Mouse (Mus musculus): ENCODE measurements around the gene Atg16l2. TPM values are rescaled to one million over a fixed set of nuclear protein-coding genes. Genes with fewer than 3 reads are reported as not detected.
A peak's percentile ranks its signal among the peaks of the same experiment; 100 is the strongest.

Atg16l2 gene
- polyA plus RNA-seq, 1 experiment, result 62.9 TPM

DNA sequence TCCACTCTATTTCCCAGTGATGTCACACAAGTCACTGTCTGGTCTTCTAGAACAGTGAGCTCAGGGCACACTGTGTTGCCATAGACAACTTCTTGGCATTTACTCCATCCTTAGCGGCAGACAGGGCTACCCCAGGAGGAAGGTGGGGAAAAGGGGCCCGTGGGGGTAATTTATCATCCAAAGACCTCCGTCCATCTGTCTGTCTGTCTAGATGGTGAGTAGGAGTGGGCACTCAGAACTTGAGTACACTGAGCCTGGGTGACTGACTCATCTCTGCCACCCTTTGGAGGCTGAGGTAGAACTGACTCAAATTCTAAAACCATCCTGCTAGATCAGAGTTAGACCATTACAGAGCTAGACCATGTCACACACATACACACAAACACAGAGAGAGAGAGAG lies 15.0 kb upstream of the Atg16l2 start, which contains the start of gene Stard10:
TSS of gene Stard10 (plus strand) at position 73 of the 400 bp plus-strand sequence.
- no peak for TF ChIP-seq CTCF (IDR thresholded peaks at IDR 0.05; ENCODE audit: extremely low read depth, insufficient read depth, insufficient read length, insufficient replicate concordance)
- no peak for TF ChIP-seq POLR2A (IDR thresholded peaks at IDR 0.05; ENCODE audit: low read depth, low read length)
- H3K4me3 ChIP-seq (ENCODE audit: extremely low read depth, insufficient read depth, insufficient read length), result no peak within 1 kb of the TSS
- H3K27me3 ChIP-seq (ENCODE audit: control insufficient read depth, insufficient read depth, low read length), result peaks cover 3% of the 10 kb centered on the region; the same call in 1 of the 2 replicates
- DNase-seq (ENCODE audit: low read depth in 1 of 2, low spot score in 2 of 2), result no peak
- 80% methylated on average over 3 of the region's 3 CpGs for WGBS
- H3K36me3 ChIP-seq (ENCODE audit: control insufficient read depth, insufficient read depth, low read length), result no peaks in the 10 kb centered on the region
- peaks cover 14% of the 10 kb centered on the region; the same call in 1 of the 2 replicates for H3K4me1 ChIP-seq (ENCODE audit: control insufficient read depth, insufficient read depth, insufficient read length)
- H3K27ac ChIP-seq (ENCODE audit: insufficient read depth, low read length), result peak within 1 kb of the TSS; percentile 51

DNA sequence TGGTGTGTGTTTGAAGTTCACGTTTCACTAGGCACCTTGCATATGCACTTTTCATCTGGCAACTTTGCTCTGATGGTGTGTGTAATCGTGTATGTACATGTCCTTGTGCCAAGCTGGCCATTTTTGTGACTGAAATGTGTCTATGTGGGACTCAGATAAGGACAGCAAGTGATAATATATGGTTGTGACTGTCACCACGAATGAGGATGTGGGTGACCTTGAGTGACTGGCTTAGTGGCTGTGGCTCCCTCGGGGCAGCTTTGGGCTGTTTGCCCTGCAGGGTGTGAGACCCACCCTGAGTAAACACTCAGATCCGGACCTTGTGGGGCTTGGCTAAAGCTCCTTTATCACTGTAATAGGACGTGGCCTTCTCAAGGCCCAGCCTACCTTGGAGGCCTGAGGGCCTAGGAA lies 14.5 kb upstream of the Atg16l2 start:
- no peak for TF ChIP-seq CTCF (IDR thresholded peaks at IDR 0.05; ENCODE audit: extremely low read depth, insufficient read depth, insufficient read length, insufficient replicate concordance)
- no peak for TF ChIP-seq POLR2A (IDR thresholded peaks at IDR 0.05; ENCODE audit: low read depth, low read length)
- WGBS, result 18% methylated on average over 6 of the region's 6 CpGs
- no peaks in the 10 kb centered on the region for H3K36me3 ChIP-seq (ENCODE audit: control insufficient read depth, insufficient read depth, low read length)
- H3K4me3 ChIP-seq (ENCODE audit: extremely low read depth, insufficient read depth, insufficient read length), result no peak overlapping the region
- peak overlapping the region; percentile 51 for H3K27ac ChIP-seq (ENCODE audit: insufficient read depth, low read length)
- H3K4me1 ChIP-seq (ENCODE audit: control insufficient read depth, insufficient read depth, insufficient read length), result peaks cover 10% of the 10 kb centered on the region; the same call in 1 of the 2 replicates
- peaks cover 3% of the 10 kb centered on the region; the same call in 1 of the 2 replicates for H3K27me3 ChIP-seq (ENCODE audit: control insufficient read depth, insufficient read depth, low read length)
- peak in 1 of 2 experiments; percentile 48 for DNase-seq (ENCODE audit: low read depth in 1 of 2, low spot score in 2 of 2)

DNA sequence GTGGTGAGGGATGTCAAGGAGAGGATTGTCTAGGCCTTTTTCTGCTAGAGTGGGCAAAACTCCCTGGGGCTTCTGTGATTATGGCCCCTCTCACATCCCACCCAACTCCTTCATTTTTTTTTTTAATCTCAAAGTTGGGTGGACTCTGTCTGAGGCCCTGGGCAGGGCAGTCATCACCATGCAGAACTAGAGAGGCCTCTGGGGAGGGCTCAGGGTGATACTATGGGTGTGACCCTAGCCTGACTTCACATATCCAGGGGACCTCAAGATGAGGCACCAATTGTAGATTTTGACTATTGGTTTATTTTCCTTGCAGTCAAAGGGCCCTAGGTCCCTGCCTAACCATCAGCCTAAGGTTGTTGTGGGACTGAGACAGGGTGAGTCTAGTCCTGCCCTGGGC lies 13.6 kb upstream of the Atg16l2 start:
- no peaks in the 10 kb centered on the region for H3K36me3 ChIP-seq (ENCODE audit: control insufficient read depth, insufficient read depth, low read length)
- no peaks in the 10 kb centered on the region for H3K27me3 ChIP-seq (ENCODE audit: control insufficient read depth, insufficient read depth, low read length)
- no peak overlapping the region for H3K4me3 ChIP-seq (ENCODE audit: extremely low read depth, insufficient read depth, insufficient read length)
- H3K27ac ChIP-seq (ENCODE audit: insufficient read depth, low read length), result no peak overlapping the region
- TF ChIP-seq CTCF (IDR thresholded peaks at IDR 0.05; ENCODE audit: extremely low read depth, insufficient read depth, insufficient read length, insufficient replicate concordance), result no peak
- no peak for TF ChIP-seq POLR2A (IDR thresholded peaks at IDR 0.05; ENCODE audit: low read depth, low read length)
- H3K4me1 ChIP-seq (ENCODE audit: control insufficient read depth, insufficient read depth, insufficient read length), result peaks cover 8% of the 10 kb centered on the region; the same call in 1 of the 2 replicates
- DNase-seq (ENCODE audit: low read depth in 1 of 2, low spot score in 2 of 2), result no peak

DNA sequence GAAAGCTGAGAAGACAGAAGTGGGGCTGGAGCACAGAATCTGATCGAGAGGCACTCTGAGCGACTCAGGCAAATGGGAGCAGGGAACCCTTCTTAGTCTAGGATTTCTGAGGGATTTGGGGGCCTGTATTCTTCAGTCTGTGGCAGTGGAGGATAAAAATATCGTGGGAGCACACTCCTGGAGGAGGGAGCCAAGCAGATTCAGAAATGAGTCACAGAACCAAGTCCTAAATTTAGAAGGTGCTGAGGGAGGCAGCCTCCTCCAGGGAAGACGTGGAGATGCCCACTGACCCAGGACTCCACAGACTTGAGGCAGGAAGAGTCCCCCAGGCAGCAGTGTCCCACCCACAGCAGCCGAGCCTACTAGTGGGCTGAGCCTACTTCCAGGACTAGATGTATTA lies 12.3 kb upstream of the Atg16l2 start:
- Histone ChIP-seq H3K36me3 (ENCODE audit: control insufficient read depth, insufficient read depth, low read length) (no peaks in the 10 kb centered on the region), H3K27ac (ENCODE audit: insufficient read depth, low read length) (no peak overlapping the region), H3K27me3 (ENCODE audit: control insufficient read depth, insufficient read depth, low read length) (no peaks in the 10 kb centered on the region), H3K4me3 (ENCODE audit: extremely low read depth, insufficient read depth, insufficient read length) (no peak overlapping the region), H3K4me1 (ENCODE audit: control insufficient read depth, insufficient read depth, insufficient read length) (peaks cover 5% of the 10 kb centered on the region; the same call in 1 of the 2 replicates)
- no peak for TF ChIP-seq CTCF (IDR thresholded peaks at IDR 0.05; ENCODE audit: extremely low read depth, insufficient read depth, insufficient read length, insufficient replicate concordance)
- no peak for DNase-seq (ENCODE audit: low read depth in 1 of 2, low spot score in 2 of 2)
- 88% methylated on average over 5 of the region's 5 CpGs for WGBS

DNA sequence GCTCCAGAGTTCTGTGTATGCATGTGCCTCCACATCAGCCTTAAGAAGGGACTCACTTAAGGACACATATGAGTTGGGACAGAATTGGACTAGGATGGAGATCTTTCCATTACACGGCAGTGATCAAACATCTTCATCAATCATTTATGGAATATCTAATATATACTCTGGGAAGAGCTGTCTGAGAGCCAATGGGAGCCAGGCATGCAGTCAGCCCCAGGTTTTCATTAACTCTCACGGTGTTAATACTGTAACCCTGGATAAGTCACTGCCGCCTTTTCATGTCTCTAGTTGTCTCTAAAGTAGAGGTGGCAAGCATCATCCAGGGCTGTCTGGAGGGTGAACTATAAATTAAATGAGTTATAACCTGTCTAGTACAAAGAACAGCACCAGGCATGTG lies 11.0 kb upstream of the Atg16l2 start:
- DNase-seq (ENCODE audit: low read depth in 1 of 2, low spot score in 2 of 2), result no peak
- no peak for TF ChIP-seq CTCF (IDR thresholded peaks at IDR 0.05; ENCODE audit: extremely low read depth, insufficient read depth, insufficient read length, insufficient replicate concordance)
- TF ChIP-seq POLR2A (IDR thresholded peaks at IDR 0.05; ENCODE audit: low read depth, low read length), result no peak
- WGBS, result 97% methylated on average over 3 of the region's 3 CpGs
- Histone ChIP-seq H3K4me1 (ENCODE audit: control insufficient read depth, insufficient read depth, insufficient read length) (peaks cover 5% of the 10 kb centered on the region; the same call in 1 of the 2 replicates), H3K27me3 (ENCODE audit: control insufficient read depth, insufficient read depth, low read length) (no peaks in the 10 kb centered on the region), H3K4me3 (ENCODE audit: extremely low read depth, insufficient read depth, insufficient read length) (no peak overlapping the region), H3K27ac (ENCODE audit: insufficient read depth, low read length) (no peak overlapping the region), H3K36me3 (ENCODE audit: control insufficient read depth, insufficient read depth, low read length) (no peaks in the 10 kb centered on the region)

DNA sequence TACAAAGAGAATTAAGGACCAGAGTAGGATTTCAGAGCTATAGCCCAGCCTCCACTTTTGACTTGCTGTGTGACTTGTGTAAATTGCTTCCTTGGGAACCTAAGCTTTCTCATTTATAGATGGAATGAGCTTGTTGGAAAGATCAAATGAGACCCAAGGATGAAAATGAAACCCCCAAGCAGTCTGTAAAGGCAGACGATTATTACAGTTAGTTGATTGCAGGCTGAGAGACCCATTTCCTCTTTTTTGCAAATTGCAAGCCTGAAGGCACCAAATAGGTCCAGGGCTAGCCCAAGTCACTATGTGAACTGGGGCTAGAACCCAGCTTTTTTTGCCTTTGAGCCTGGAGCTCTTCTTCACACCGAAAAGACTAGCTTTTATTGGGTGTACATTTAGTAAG lies 9.0 kb upstream of the Atg16l2 start:
- H3K4me3 ChIP-seq (ENCODE audit: extremely low read depth, insufficient read depth, insufficient read length), result peak overlapping the region; percentile 5; the same call in 1 of the 2 replicates
- H3K27ac ChIP-seq (ENCODE audit: insufficient read depth, low read length), result peak overlapping the region; percentile 34; the same call in 1 of the 2 replicates
- no peak for DNase-seq (ENCODE audit: low read depth in 1 of 2, low spot score in 2 of 2)
- no peaks in the 10 kb centered on the region for H3K27me3 ChIP-seq (ENCODE audit: control insufficient read depth, insufficient read depth, low read length)
- TF ChIP-seq CTCF (IDR thresholded peaks at IDR 0.05; ENCODE audit: extremely low read depth, insufficient read depth, insufficient read length, insufficient replicate concordance), result no peak
- no peak for TF ChIP-seq POLR2A (IDR thresholded peaks at IDR 0.05; ENCODE audit: low read depth, low read length)
- no peaks in the 10 kb centered on the region for H3K36me3 ChIP-seq (ENCODE audit: control insufficient read depth, insufficient read depth, low read length)
- 24% methylated on average over 2 of the region's 2 CpGs for WGBS
- peaks cover 3% of the 10 kb centered on the region; the same call in 1 of the 2 replicates for H3K4me1 ChIP-seq (ENCODE audit: control insufficient read depth, insufficient read depth, insufficient read length)

DNA sequence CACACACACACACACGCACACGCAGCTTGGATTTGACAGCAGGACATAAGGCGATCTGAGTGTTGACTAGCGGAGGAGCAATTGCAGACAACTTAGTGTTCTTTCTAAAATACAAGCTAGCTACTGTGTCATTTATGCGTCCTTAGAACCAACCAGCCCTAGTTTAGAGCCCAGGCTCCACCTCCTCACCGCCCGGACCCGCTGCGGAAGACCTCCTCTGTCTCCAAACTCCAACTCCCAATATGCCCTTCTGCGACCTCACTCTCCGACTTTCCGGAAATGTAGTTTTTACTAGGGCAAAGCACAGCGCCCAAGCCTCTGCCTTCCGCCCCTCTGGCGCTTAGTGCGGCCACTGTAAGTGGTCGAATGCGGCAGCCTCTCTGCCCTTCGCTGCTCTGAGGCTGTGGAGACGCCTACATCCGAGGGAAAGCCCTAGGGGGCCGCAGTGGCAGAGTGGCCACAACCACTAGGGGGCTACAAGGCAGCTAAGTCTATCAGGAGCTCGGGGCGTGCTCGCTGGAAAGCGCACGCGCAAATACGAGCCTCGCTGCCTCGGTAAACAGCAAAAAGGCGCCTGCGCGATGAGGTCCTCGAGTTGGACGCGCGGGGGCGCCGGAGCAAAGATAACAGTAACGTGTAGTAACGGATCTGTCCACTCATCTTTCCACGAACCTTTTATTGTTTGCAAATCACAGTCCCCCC lies 8.4 kb upstream of the Atg16l2 start:
- DNase-seq (ENCODE audit: low read depth in 1 of 2, low spot score in 2 of 2), result peak; percentile 98

More for the DNA sequence above, 8.4 kb upstream of the Atg16l2 start:
- no peaks in the 10 kb centered on the region for H3K27me3 ChIP-seq (ENCODE audit: control insufficient read depth, insufficient read depth, low read length)
- no peaks in the 10 kb centered on the region for H3K36me3 ChIP-seq (ENCODE audit: control insufficient read depth, insufficient read depth, low read length)
- under 1% methylated on average over 43 of the region's 43 CpGs for WGBS
- no peaks in the 10 kb centered on the region for H3K4me1 ChIP-seq (ENCODE audit: control insufficient read depth, insufficient read depth, insufficient read length)
- peak overlapping the region; percentile 99 for H3K27ac ChIP-seq (ENCODE audit: insufficient read depth, low read length)
- H3K4me3 ChIP-seq (ENCODE audit: extremely low read depth, insufficient read depth, insufficient read length), result peak overlapping the region; percentile 79
- TF ChIP-seq POLR2A (IDR thresholded peaks at IDR 0.05; ENCODE audit: low read depth, low read length) (no peak; the same call in none of the 2 replicates), CTCF (IDR thresholded peaks at IDR 0.05; ENCODE audit: extremely low read depth, insufficient read depth, insufficient read length, insufficient replicate concordance) (peak; percentile 65)
